In the genomic region with DNA sequence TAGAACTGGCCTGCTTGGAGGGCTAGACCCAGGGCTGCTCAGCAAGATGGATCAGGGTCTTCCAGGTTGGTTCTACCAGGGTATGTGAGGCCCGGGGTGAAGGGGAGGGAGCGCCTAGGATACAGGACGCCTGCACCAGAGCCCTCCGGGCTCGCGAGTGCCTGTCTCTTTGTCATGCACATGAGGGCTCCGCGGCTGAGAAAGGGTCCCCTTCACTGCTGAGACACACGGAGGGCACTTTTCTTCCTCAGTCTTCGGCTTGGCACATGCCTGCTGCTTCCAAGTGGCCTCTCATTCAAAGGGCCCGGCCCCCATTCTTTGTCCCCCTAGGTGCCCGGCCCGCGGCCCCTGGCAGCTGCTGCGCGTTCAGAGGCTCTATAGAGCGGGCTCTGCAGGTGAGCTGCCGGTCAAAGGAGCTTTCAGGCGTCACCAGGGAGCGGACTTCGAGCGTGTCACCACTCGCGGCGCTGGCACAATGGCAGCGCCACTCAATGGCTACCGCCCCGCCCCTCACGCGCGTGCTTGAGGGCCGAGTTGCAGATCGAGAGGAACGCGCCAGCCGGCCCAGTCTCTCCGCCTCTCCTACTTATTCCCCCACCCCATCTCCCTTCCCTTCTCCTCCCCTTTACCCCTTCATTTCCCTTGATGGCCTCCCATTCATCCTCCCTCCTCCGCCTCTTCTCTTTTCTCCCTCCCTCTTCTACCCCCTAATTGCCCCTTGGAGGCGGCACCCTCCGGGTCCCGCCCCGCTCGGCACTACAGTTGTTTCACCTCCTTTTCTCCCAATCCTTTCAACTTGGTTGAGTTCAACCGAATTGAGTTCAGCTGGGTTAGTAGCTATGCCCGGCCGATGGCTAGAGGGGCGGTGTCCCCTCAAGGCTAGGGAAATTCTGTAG, we compare ENCODE assay signal across 8 mouse cellular contexts. TPM values are rescaled to one million over a fixed set of nuclear protein-coding genes. Genes with fewer than 3 reads are reported as not detected.
A peak's percentile ranks its signal among the peaks of the same experiment; 100 is the strongest.
DNase-seq lines count a peak whose midpoint lies in the region; ATAC-seq and TF ChIP-seq lines count a peak whose summit lies in the region.

No protein-coding gene starts in this region.

- whole genome bisulfite sequencing in forebrain, embryonic 13.5 days = under 1% methylated on average over 47 of the region's 47 CpGs
- WGBS in limb, embryonic 11.5 days = 1% methylated on average over 47 of the region's 47 CpGs
- under 1% methylated on average over 47 of the region's 47 CpGs for WGBS in midbrain, embryonic 14.5 days

- peak overlapping the region; percentile 74 for H3K4me2 ChIP-seq in forebrain, embryonic 13.5 days
- H3K4me2 ChIP-seq in limb, embryonic 11.5 days (ENCODE audit: low read depth, severe bottlenecking) = peak overlapping the region; percentile 83
- H3K4me2 ChIP-seq in midbrain, embryonic 14.5 days (ENCODE audit: low read length) = peak overlapping the region; percentile 78

- TF ChIP-seq EP300 in ES-Bruce4 (IDR thresholded peaks at IDR 0.05; ENCODE audit: insufficient read depth, low read depth, low read length) = peak; percentile 65; the same call in 1 of the 2 replicates

- intact Hi-C loops in gastrocnemius, postnatal 14 days (cut with DNase I; ENCODE audit: low total_unique reads) = loop anchor here (5.0 kb wide), 1 partner anchor 94 kb away; no protein-coding TSS in a partner anchor

- H3K27me3 ChIP-seq in ES-Bruce4 (ENCODE audit: control insufficient read depth, insufficient read depth, low read length, poor library complexity, severe bottlenecking) = peaks cover 10% of the 10 kb centered on the region
- H3K27me3 ChIP-seq in forebrain, embryonic 13.5 days = peaks cover 52% of the 10 kb centered on the region
- peaks cover 63% of the 10 kb centered on the region for H3K27me3 ChIP-seq in limb, embryonic 11.5 days (ENCODE audit: control insufficient read depth, insufficient read depth, low read length)
- H3K27me3 ChIP-seq in midbrain, embryonic 14.5 days (ENCODE audit: control insufficient read depth, insufficient read depth, low read length) = peaks cover 59% of the 10 kb centered on the region

- no peaks in the 10 kb centered on the region for H3K36me3 ChIP-seq in ES-Bruce4 (ENCODE audit: control insufficient read depth, insufficient read depth, low read length, poor library complexity, severe bottlenecking)
- no peaks in the 10 kb centered on the region for H3K36me3 ChIP-seq in forebrain, embryonic 13.5 days (ENCODE audit: poor library complexity, severe bottlenecking)
- H3K36me3 ChIP-seq in limb, embryonic 11.5 days (ENCODE audit: control insufficient read depth, insufficient read depth, low read length) = no peaks in the 10 kb centered on the region
- no peaks in the 10 kb centered on the region for H3K36me3 ChIP-seq in midbrain, embryonic 14.5 days (ENCODE audit: control insufficient read depth, insufficient read depth, low read length)

- DNase-seq in adrenal gland, adult (ENCODE audit: inconsistent age in 2 of 2, low spot score in 1 of 2) = peak; percentile 29 to 63
- no peak for DNase-seq in adrenal gland, adult 8-10 months
- DNase-seq in limb, embryonic 11.5 days (ENCODE audit: low spot score) = peak; percentile 70
- DNase-seq in midbrain, embryonic 14.5 days = peak; percentile 89
- DNase-seq in gastrocnemius, postnatal 14 days = no peak
- DNase-seq in ovary, adult 18-20 months (ENCODE audit: low spot score) = no peak

- ATAC-seq in forebrain, embryonic 13.5 days = peak; percentile 72
- ATAC-seq in limb, embryonic 11.5 days (ENCODE audit: insufficient number of reproducible peaks, low FRiP score, low TSS enrichment, low read depth) = no peak
- peak; percentile 60 for ATAC-seq in midbrain, embryonic 14.5 days (ENCODE audit: low FRiP score, low TSS enrichment)

- no peak for TF ChIP-seq CTCF in ES-Bruce4 (IDR thresholded peaks at IDR 0.05; ENCODE audit: low read depth, low read length)

- no peak overlapping the region for H3K9ac ChIP-seq in ES-Bruce4 (ENCODE audit: low read depth, poor library complexity, severe bottlenecking)
- peak overlapping the region; percentile 65 for H3K9ac ChIP-seq in forebrain, embryonic 13.5 days
- peak overlapping the region; percentile 46 for H3K9ac ChIP-seq in limb, embryonic 11.5 days (ENCODE audit: low read length)
- H3K9ac ChIP-seq in midbrain, embryonic 14.5 days (replicated peaks; ENCODE audit: low read length) = peak overlapping the region; percentile 49

- no peak overlapping the region for H3K27ac ChIP-seq in ES-Bruce4 (ENCODE audit: insufficient read depth, low read length)
- H3K27ac ChIP-seq in forebrain, embryonic 13.5 days = peak overlapping the region; percentile 81
- H3K27ac ChIP-seq in limb, embryonic 11.5 days (replicated peaks; ENCODE audit: low read depth, low read length) = no peak overlapping the region
- H3K27ac ChIP-seq in midbrain, embryonic 14.5 days (replicated peaks; ENCODE audit: low read depth, low read length) = peak overlapping the region; percentile 47

- no peak for TF ChIP-seq POLR2A in ES-Bruce4 (IDR thresholded peaks at IDR 0.05; ENCODE audit: insufficient read depth, low read length)

- H3K4me3 ChIP-seq in ES-Bruce4 (ENCODE audit: low read depth, low read length) = peak overlapping the region; percentile 23
- H3K4me3 ChIP-seq in forebrain, embryonic 13.5 days = peak overlapping the region; percentile 36
- H3K4me3 ChIP-seq in limb, embryonic 11.5 days (ENCODE audit: low read depth, low read length) = peak overlapping the region; percentile 34
- peak overlapping the region; percentile 36 for H3K4me3 ChIP-seq in midbrain, embryonic 14.5 days (replicated peaks; ENCODE audit: low read depth, low read length)

- H3K4me1 ChIP-seq in ES-Bruce4 (ENCODE audit: control insufficient read depth, insufficient read depth, low read length) = no peaks in the 10 kb centered on the region
- H3K4me1 ChIP-seq in forebrain, embryonic 13.5 days = peaks cover 58% of the 10 kb centered on the region
- H3K4me1 ChIP-seq in limb, embryonic 11.5 days (ENCODE audit: control insufficient read depth, insufficient read depth, low read length) = peaks cover 5% of the 10 kb centered on the region
- H3K4me1 ChIP-seq in midbrain, embryonic 14.5 days (ENCODE audit: control insufficient read depth, insufficient read depth, low read length) = peaks cover 51% of the 10 kb centered on the region

- H3K9me3 ChIP-seq in ES-Bruce4 (replicated peaks; ENCODE audit: control insufficient read depth, insufficient read depth, low read length, poor library complexity, severe bottlenecking) = no peaks in the 10 kb centered on the region
- H3K9me3 ChIP-seq in forebrain, embryonic 13.5 days (replicated peaks) = no peaks in the 10 kb centered on the region
- no peaks in the 10 kb centered on the region for H3K9me3 ChIP-seq in limb, embryonic 11.5 days (ENCODE audit: control insufficient read depth, low read length)
- H3K9me3 ChIP-seq in midbrain, embryonic 14.5 days (ENCODE audit: control insufficient read depth, low read length) = no peaks in the 10 kb centered on the region

RNA-seq across cellular contexts. Expression of a gene that starts 12.3 kb away (rescaled TPM):
- total RNA-seq in adrenal gland, adult 8-10 months (2022) = not detected
- polyA plus RNA-seq in ES-Bruce4 (2011; ENCODE audit: insufficient read depth, insufficient read length, low read depth, missing spikeins) = not detected in 2 replicates
- polyA plus RNA-seq in forebrain, embryonic 13.5 days (2015; fragmentation: Nextera tagmentation; extraction: Ambion mirVana) = 1.2 and 2.0 TPM in 2 replicates
- polyA plus RNA-seq in limb, embryonic 11.5 days (2014; fragmentation: Nextera tagmentation; extraction: Ambion mirVana) = 0.14 TPM in 1 of 2 replicates, not detected in the other
- 5.1 and 5.8 TPM in 2 replicates for polyA plus RNA-seq in midbrain, embryonic 14.5 days (2014; fragmentation: Nextera tagmentation; extraction: Ambion mirVana)
- not detected for total RNA-seq in gastrocnemius, postnatal 14 days (2021)

RNA-seq across cellular contexts. Expression of a gene that starts 21.2 kb away (rescaled TPM):
- 10 to 100 TPM in 2 of 4 experiments, 1 to 10 TPM in 2; 5.8 to 13.8 (median 11.0) TPM for total RNA-seq in adrenal gland, adult 8-10 months (2022)
- 0.84 and 0.91 TPM in 2 replicates for polyA plus RNA-seq in ES-Bruce4 (2011; ENCODE audit: insufficient read depth, insufficient read length, low read depth, missing spikeins)
- 46.4 and 58.4 TPM in 2 replicates for polyA plus RNA-seq in forebrain, embryonic 13.5 days (2015; fragmentation: Nextera tagmentation; extraction: Ambion mirVana)
- polyA plus RNA-seq in limb, embryonic 11.5 days (2014; fragmentation: Nextera tagmentation; extraction: Ambion mirVana) = 1.6 and 2.0 TPM in 2 replicates
- polyA plus RNA-seq in midbrain, embryonic 14.5 days (2014; fragmentation: Nextera tagmentation; extraction: Ambion mirVana) = 184 and 275 TPM in 2 replicates
- under 1 TPM; 0.31 to 0.53 TPM for total RNA-seq in gastrocnemius, postnatal 14 days (2021)

RNA-seq across cellular contexts. Expression of a gene that starts 24.7 kb away (rescaled TPM):
- 10 to 100 TPM; 24.2 to 35.8 (median 32.2) TPM for total RNA-seq in adrenal gland, adult 8-10 months (2022)
- polyA plus RNA-seq in ES-Bruce4 (2011; ENCODE audit: insufficient read depth, insufficient read length, low read depth, missing spikeins) = 36.3 and 38.3 TPM in 2 replicates
- 69.6 and 74.7 TPM in 2 replicates for polyA plus RNA-seq in forebrain, embryonic 13.5 days (2015; fragmentation: Nextera tagmentation; extraction: Ambion mirVana)
- 75.8 and 82.1 TPM in 2 replicates for polyA plus RNA-seq in limb, embryonic 11.5 days (2014; fragmentation: Nextera tagmentation; extraction: Ambion mirVana)
- polyA plus RNA-seq in midbrain, embryonic 14.5 days (2014; fragmentation: Nextera tagmentation; extraction: Ambion mirVana) = 58.6 and 64.7 TPM in 2 replicates
- 10 to 100 TPM; 16.3 to 18.1 TPM for total RNA-seq in gastrocnemius, postnatal 14 days (2021)

RNA-seq across cellular contexts. Expression of a gene that starts 25.0 kb away (rescaled TPM):
- 10 to 100 TPM; 21.8 to 30.7 (median 26.7) TPM for total RNA-seq in adrenal gland, adult 8-10 months (2022)
- polyA plus RNA-seq in ES-Bruce4 (2011; ENCODE audit: insufficient read depth, insufficient read length, low read depth, missing spikeins) = 22.3 and 25.4 TPM in 2 replicates
- 52.2 and 53.7 TPM in 2 replicates for polyA plus RNA-seq in forebrain, embryonic 13.5 days (2015; fragmentation: Nextera tagmentation; extraction: Ambion mirVana)
- 42.1 and 45.0 TPM in 2 replicates for polyA plus RNA-seq in limb, embryonic 11.5 days (2014; fragmentation: Nextera tagmentation; extraction: Ambion mirVana)
- polyA plus RNA-seq in midbrain, embryonic 14.5 days (2014; fragmentation: Nextera tagmentation; extraction: Ambion mirVana) = 51.5 and 55.9 TPM in 2 replicates
- total RNA-seq in gastrocnemius, postnatal 14 days (2021) = 1 to 10 TPM; 6.9 to 7.4 TPM

RNA-seq across cellular contexts. Expression of a gene that starts 32.0 kb away (rescaled TPM):
- total RNA-seq in adrenal gland, adult 8-10 months (2022) = not detected
- not detected in 2 replicates for polyA plus RNA-seq in ES-Bruce4 (2011; ENCODE audit: insufficient read depth, insufficient read length, low read depth, missing spikeins)
- not detected in 2 replicates for polyA plus RNA-seq in forebrain, embryonic 13.5 days (2015; fragmentation: Nextera tagmentation; extraction: Ambion mirVana)
- polyA plus RNA-seq in limb, embryonic 11.5 days (2014; fragmentation: Nextera tagmentation; extraction: Ambion mirVana) = not detected in 2 replicates
- polyA plus RNA-seq in midbrain, embryonic 14.5 days (2014; fragmentation: Nextera tagmentation; extraction: Ambion mirVana) = not detected in 2 replicates
- not detected for total RNA-seq in gastrocnemius, postnatal 14 days (2021)

Comparison
In these comparisons a context has a peak if more than half of its experiments do, and no peak if none do; other contexts are left out.
1. DNase-seq: peak in adrenal gland, adult (2 of 2), limb, embryonic 11.5 days (single experiment) and midbrain, embryonic 14.5 days (single experiment); none in adrenal gland, adult 8-10 months (single experiment), gastrocnemius, postnatal 14 days (single experiment) and ovary, adult 18-20 months (single experiment).
2. H3K27ac ChIP-seq: peak in forebrain, embryonic 13.5 days (single experiment) and midbrain, embryonic 14.5 days (single experiment); none in ES-Bruce4 (single experiment) and limb, embryonic 11.5 days (single experiment).
3. RNA of a gene that starts 21.2 kb away (polyA plus RNA-seq): 184 to 275 TPM in midbrain, embryonic 14.5 days and 46.4 to 58.4 TPM in forebrain, embryonic 13.5 days; 1.6 to 2.0 TPM in limb, embryonic 11.5 days and 0.84 to 0.91 TPM in ES-Bruce4; every median in the first group is over 10 times any median in the second.
4. Peak in every context shown above with its lines, with median percentiles within 50 percentile points of each other: H3K4me3 ChIP-seq and H3K4me2 ChIP-seq.